Mouse (Mus musculus): ENCODE results near the gene Trim3. TPM values are rescaled to one million over a fixed set of nuclear protein-coding genes. Genes with fewer than 3 reads are reported as not detected.

Gene Trim3
- polyA plus RNA-seq, 1 experiment from 2014 or later = 34.9 TPM

DNA sequence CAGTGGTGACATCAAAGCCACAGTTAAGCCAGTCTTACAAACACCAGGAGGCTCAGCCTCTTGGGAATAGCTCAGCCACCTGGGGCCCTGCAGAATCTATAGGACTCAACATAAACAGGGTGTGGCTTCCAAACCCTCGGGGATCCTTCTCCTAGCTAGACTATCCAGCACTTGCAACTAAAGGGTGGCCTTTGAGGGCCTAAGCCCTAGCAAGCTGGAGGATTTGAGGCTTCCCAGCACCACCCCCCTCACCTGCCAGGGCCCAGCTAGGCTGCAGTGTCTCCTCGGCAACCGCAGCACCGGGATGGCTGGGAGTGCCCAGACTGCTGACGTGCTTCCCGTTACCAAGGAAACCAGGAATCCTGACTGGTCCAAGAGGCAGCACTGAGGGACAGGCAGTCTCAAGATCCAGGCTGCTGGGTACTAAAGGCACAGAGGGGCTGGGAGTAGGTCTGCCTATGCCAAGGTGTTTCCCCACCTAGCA lies 64.3 kb downstream of the Trim3 start:
- H3K36me3 ChIP-seq (replicated peaks) = peaks cover 60% of the 10 kb centered on the region
- peak overlapping the region; percentile 48; the same call in 1 of the 2 replicates for H3K27ac ChIP-seq (replicated peaks)
- peak; percentile 65 for DNase-seq (ENCODE audit: low spot score)

DNA sequence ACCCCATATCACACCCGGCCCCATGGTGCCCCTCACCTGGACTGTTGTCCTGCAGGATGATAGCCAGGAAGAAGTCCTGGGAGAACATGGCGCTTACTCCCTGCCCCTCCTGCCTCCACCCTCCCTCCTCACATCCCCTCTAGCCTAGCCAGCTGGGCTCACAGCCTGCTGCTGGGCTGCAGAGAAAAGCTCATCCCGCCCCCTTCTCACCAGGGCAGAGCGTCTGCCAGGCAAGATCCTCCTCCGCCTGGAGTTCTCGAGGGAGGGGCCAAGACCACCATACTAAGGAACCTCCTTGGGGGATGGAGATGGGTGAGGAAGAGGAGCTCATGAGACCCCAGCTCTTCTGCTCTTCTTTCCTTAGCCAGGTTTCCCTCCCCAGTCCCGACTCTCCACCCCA lies 64.8 kb downstream of the Trim3 start:
- Histone ChIP-seq H3K27me3 (replicated peaks; ENCODE audit: low read depth, poor library complexity, severe bottlenecking) (no peaks in the 10 kb centered on the region), H3K9me3 (no peaks in the 10 kb centered on the region), H3K36me3 (replicated peaks) (peaks cover 60% of the 10 kb centered on the region), H3K27ac (replicated peaks) (peak overlapping the region; percentile 48; the same call in 1 of the 2 replicates), H3K4me3 (peak overlapping the region; percentile 28; the same call in 1 of the 2 replicates), H3K4me1 (peaks cover 27% of the 10 kb centered on the region)
- no peak for DNase-seq (ENCODE audit: low spot score)
- WGBS = 23% methylated on average over 7 of the region's 7 CpGs

More for the DNA sequence above, 64.3 kb downstream of the Trim3 start:
- H3K4me1 ChIP-seq = peaks cover 27% of the 10 kb centered on the region
- no peaks in the 10 kb centered on the region for H3K9me3 ChIP-seq
- H3K4me3 ChIP-seq = peak overlapping the region; percentile 28; the same call in 1 of the 2 replicates
- no peaks in the 10 kb centered on the region for H3K27me3 ChIP-seq (replicated peaks; ENCODE audit: low read depth, poor library complexity, severe bottlenecking)
- 7% methylated on average over 6 of the region's 6 CpGs for WGBS

DNA sequence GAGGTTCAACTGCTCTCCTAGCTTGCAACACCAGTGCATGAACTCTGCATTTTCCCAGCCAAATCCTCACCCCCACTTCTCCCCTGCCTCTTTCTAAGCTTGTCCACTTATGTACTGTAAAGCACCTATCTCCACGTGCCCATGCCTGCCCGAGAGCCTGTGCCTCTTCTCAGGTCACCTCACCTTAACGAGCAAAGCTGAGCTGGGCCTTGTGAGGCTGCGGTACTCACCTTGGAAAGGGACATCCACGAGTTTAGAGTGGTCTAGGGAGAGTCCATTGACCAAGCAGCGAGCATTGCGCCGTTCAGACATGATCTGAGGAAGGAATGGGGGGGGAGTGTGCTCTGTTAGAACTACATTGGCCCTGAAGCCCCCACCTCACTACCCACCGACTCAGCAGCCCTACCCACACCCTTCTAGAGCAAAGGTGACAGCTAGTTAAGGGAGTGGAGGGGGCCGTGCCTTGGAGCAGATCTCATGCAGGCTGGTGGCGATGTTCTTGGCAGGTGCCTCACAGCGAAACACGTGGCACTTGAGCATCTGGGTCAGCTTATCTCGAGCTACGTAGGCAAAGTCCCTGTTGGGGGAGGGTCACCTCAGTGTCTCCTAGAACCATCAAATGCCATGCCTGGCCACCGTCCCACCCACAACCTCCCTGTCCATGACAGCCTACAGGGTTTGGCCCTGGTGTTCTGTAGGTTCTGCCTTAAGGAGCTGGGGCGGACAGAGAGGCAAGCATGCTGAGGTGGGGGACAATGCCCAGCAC lies 68.1 kb downstream of the Trim3 start:
- DNase-seq (ENCODE audit: low spot score) = no peak
- Histone ChIP-seq H3K36me3 (replicated peaks) (peaks cover 73% of the 10 kb centered on the region), H3K4me3 (no peak overlapping the region), H3K4me1 (peaks cover 20% of the 10 kb centered on the region), H3K27ac (replicated peaks) (no peak overlapping the region), H3K9me3 (no peaks in the 10 kb centered on the region), H3K27me3 (replicated peaks; ENCODE audit: low read depth, poor library complexity, severe bottlenecking) (no peaks in the 10 kb centered on the region)
- WGBS = 85% methylated on average over 17 of the region's 17 CpGs

GRCm38 (mm10) chr7:105563367-105563766 lies 70.0 kb downstream of the Trim3 start:
- H3K27me3 ChIP-seq (replicated peaks; ENCODE audit: low read depth, poor library complexity, severe bottlenecking) = no peaks in the 10 kb centered on the region
- 88% methylated on average over 3 of the region's 3 CpGs for WGBS
- no peak overlapping the region for H3K27ac ChIP-seq (replicated peaks)
- no peak overlapping the region for H3K4me3 ChIP-seq
- H3K36me3 ChIP-seq (replicated peaks) = peaks cover 92% of the 10 kb centered on the region
- DNase-seq (ENCODE audit: low spot score) = no peak
- H3K4me1 ChIP-seq = peaks cover 1% of the 10 kb centered on the region
- H3K9me3 ChIP-seq = no peaks in the 10 kb centered on the region

- Histone ChIP-seq H3K9me3 (no peaks in the 10 kb centered on the region), H3K27ac (replicated peaks) (no peak overlapping the region), H3K36me3 (replicated peaks) (peaks cover 95% of the 10 kb centered on the region), H3K4me3 (no peak overlapping the region), H3K4me1 (no peaks in the 10 kb centered on the region), H3K27me3 (replicated peaks; ENCODE audit: low read depth, poor library complexity, severe bottlenecking) (no peaks in the 10 kb centered on the region)
- 88% methylated on average over 3 of the region's 3 CpGs for WGBS
- DNase-seq (ENCODE audit: low spot score) = no peak
Observed at GRCm38 (mm10) chr7:105562317-105562716, 71.1 kb downstream of the Trim3 start.

DNA sequence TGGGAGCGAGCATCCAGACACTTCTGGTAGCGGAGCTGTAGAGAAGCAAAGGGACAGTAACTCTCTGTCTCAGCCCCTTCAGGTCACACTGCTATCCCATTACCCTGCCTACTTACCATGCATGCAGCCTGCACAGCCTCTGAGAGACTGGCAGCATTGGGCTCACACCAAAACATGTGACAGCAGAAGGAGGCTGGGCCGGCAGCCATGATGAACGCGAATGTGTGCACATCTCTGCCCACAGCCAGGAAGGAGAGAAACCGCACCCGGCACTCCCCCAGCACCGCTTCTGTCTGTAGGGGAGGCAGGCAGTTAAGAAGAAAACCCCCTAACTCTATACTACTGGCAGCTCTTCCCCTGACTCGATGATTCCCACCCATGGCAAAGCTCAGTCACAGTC lies 74.4 kb downstream of the Trim3 start:
- Histone ChIP-seq H3K27ac (replicated peaks) (no peak overlapping the region), H3K4me1 (peaks cover 18% of the 10 kb centered on the region), H3K4me3 (no peak overlapping the region), H3K27me3 (replicated peaks; ENCODE audit: low read depth, poor library complexity, severe bottlenecking) (no peaks in the 10 kb centered on the region), H3K9me3 (no peaks in the 10 kb centered on the region), H3K36me3 (replicated peaks) (peaks cover 76% of the 10 kb centered on the region)
- no peak for DNase-seq (ENCODE audit: low spot score)
- 92% methylated on average over 9 of the region's 9 CpGs for WGBS

- peaks cover 24% of the 10 kb centered on the region for H3K4me1 ChIP-seq
- no peak for DNase-seq (ENCODE audit: low spot score)
- H3K27ac ChIP-seq (replicated peaks) = no peak overlapping the region
- no peak overlapping the region for H3K4me3 ChIP-seq
- WGBS = 85% methylated on average over 11 of the region's 11 CpGs
- H3K9me3 ChIP-seq = no peaks in the 10 kb centered on the region
- no peaks in the 10 kb centered on the region for H3K27me3 ChIP-seq (replicated peaks; ENCODE audit: low read depth, poor library complexity, severe bottlenecking)
- H3K36me3 ChIP-seq (replicated peaks) = peaks cover 65% of the 10 kb centered on the region
Observed at GRCm38 (mm10) chr7:105557671-105558070, 75.7 kb downstream of the Trim3 start.

- 87% methylated on average over 8 of the region's 8 CpGs for WGBS
- no peak for DNase-seq (ENCODE audit: low spot score)
- Histone ChIP-seq H3K27me3 (replicated peaks; ENCODE audit: low read depth, poor library complexity, severe bottlenecking) (no peaks in the 10 kb centered on the region), H3K4me1 (peaks cover 24% of the 10 kb centered on the region), H3K36me3 (replicated peaks) (peaks cover 53% of the 10 kb centered on the region), H3K4me3 (no peak overlapping the region), H3K9me3 (no peaks in the 10 kb centered on the region), H3K27ac (replicated peaks) (no peak overlapping the region)
Observed at GRCm38 (mm10) chr7:105556406-105556805, 77.0 kb downstream of the Trim3 start.

- DNase-seq (ENCODE audit: low spot score) = no peak
- H3K27ac ChIP-seq (replicated peaks) = no peak overlapping the region
- peak overlapping the region; percentile 68; the same call in 1 of the 2 replicates for H3K4me3 ChIP-seq
- H3K27me3 ChIP-seq (replicated peaks; ENCODE audit: low read depth, poor library complexity, severe bottlenecking) = no peaks in the 10 kb centered on the region
- 88% methylated on average over 10 of the region's 10 CpGs for WGBS
- H3K4me1 ChIP-seq = peaks cover 24% of the 10 kb centered on the region
- H3K9me3 ChIP-seq = no peaks in the 10 kb centered on the region
- H3K36me3 ChIP-seq (replicated peaks) = peaks cover 45% of the 10 kb centered on the region
Observed at GRCm38 (mm10) chr7:105555571-105555970, 77.8 kb downstream of the Trim3 start.

Other genes starting within 250 kb of the Trim3 start
- 44.0 and 44.8 TPM in 2 replicates for gene Fam160a2, start 233.5 kb downstream of the Trim3 start, polyA plus RNA-seq (2016; fragmentation: Nextera tagmentation; extraction: Ambion mirVana)
- gene Cnga4, start 229.0 kb downstream of the Trim3 start, polyA plus RNA-seq (2016; fragmentation: Nextera tagmentation; extraction: Ambion mirVana) = 0.12 TPM in 1 of 2 replicates, not detected in the other
- 0.47 and 0.87 TPM in 2 replicates for gene Cckbr, start 207.8 kb downstream of the Trim3 start, polyA plus RNA-seq (2016; fragmentation: Nextera tagmentation; extraction: Ambion mirVana)
- gene Cavin3, start 151.3 kb downstream of the Trim3 start, polyA plus RNA-seq (2016; fragmentation: Nextera tagmentation; extraction: Ambion mirVana) = 17.3 and 17.7 TPM in 2 replicates
- 30.3 and 33.1 TPM in 2 replicates for gene Smpd1, start 79.2 kb downstream of the Trim3 start, polyA plus RNA-seq (2016; fragmentation: Nextera tagmentation; extraction: Ambion mirVana)
- 94.9 and 104 TPM in 2 replicates for gene Apbb1, start 51.9 kb downstream of the Trim3 start, polyA plus RNA-seq (2016; fragmentation: Nextera tagmentation; extraction: Ambion mirVana)
- gene Hpx, start 33.4 kb downstream of the Trim3 start, polyA plus RNA-seq (2016; fragmentation: Nextera tagmentation; extraction: Ambion mirVana) = 0.22 TPM in 1 of 2 replicates, not detected in the other
- gene Timm10b, start 6.5 kb upstream of the Trim3 start, polyA plus RNA-seq (2016; fragmentation: Nextera tagmentation; extraction: Ambion mirVana) = 158 and 163 TPM in 2 replicates
- 61.2 and 64.1 TPM in 2 replicates for gene Arfip2, start 6.8 kb upstream of the Trim3 start, polyA plus RNA-seq (2016; fragmentation: Nextera tagmentation; extraction: Ambion mirVana)
- 13.5 and 22.0 TPM in 2 replicates for gene Gm45799, start 7.0 kb upstream of the Trim3 start, polyA plus RNA-seq (2016; fragmentation: Nextera tagmentation; extraction: Ambion mirVana)
- gene Dnhd1, start 17.3 kb upstream of the Trim3 start, polyA plus RNA-seq (2016; fragmentation: Nextera tagmentation; extraction: Ambion mirVana) = 0.27 and 0.44 TPM in 2 replicates
- 214 and 219 TPM in 2 replicates for gene Ilk, start 103.0 kb upstream of the Trim3 start, polyA plus RNA-seq (2016; fragmentation: Nextera tagmentation; extraction: Ambion mirVana)
- gene Rrp8, start 103.8 kb upstream of the Trim3 start, polyA plus RNA-seq (2016; fragmentation: Nextera tagmentation; extraction: Ambion mirVana) = 45.3 and 45.4 TPM in 2 replicates
- 154 and 163 TPM in 2 replicates for gene Taf10, start 110.8 kb upstream of the Trim3 start, polyA plus RNA-seq (2016; fragmentation: Nextera tagmentation; extraction: Ambion mirVana)
- gene Tpp1, start 118.7 kb upstream of the Trim3 start, polyA plus RNA-seq (2016; fragmentation: Nextera tagmentation; extraction: Ambion mirVana) = 45.0 and 49.2 TPM in 2 replicates
- 13.7 and 14.8 TPM in 2 replicates for gene Dchs1, start 154.1 kb upstream of the Trim3 start, polyA plus RNA-seq (2016; fragmentation: Nextera tagmentation; extraction: Ambion mirVana)
- 329 and 340 TPM in 2 replicates for gene Mrpl17, start 177.5 kb upstream of the Trim3 start, polyA plus RNA-seq (2016; fragmentation: Nextera tagmentation; extraction: Ambion mirVana)